Mouse (Mus musculus): ENCODE data around the gene Creb5. TPM values are rescaled to one million over a fixed set of nuclear protein-coding genes. Genes with fewer than 3 reads are reported as not detected.

Creb5 gene
- total RNA-seq, 2 experiments from 2014 or later: 2.1 to 3.2 TPM

DNA sequence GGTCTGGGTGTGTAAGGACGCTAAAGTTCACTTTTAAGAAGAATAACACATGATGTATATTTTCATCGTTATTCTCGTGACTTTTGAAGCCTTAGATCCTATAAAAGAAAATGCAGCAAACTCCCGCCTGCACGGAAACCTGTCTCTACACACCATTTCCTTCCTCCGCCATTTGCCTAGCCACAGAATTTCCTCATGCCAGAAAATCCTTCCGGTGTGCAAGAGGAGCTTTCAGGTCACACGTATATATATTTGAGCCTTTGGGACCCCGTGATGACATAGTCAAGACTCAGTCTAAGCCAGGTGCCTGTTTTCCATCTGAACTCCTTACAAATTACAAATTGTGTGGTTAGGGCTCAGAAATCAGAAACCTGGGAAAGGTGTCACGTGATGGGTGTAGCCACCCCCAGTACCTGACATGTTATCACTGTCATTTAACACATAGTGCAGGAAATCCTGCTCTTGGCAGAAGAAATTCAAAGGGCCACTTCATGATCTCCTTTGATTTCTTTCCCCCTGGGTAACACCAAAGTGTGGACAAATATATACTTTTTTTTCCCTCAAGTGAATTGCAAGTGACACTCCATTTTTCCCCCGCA, 158.9 kb downstream of the Creb5 start:
- DNase-seq: no peak

DNA sequence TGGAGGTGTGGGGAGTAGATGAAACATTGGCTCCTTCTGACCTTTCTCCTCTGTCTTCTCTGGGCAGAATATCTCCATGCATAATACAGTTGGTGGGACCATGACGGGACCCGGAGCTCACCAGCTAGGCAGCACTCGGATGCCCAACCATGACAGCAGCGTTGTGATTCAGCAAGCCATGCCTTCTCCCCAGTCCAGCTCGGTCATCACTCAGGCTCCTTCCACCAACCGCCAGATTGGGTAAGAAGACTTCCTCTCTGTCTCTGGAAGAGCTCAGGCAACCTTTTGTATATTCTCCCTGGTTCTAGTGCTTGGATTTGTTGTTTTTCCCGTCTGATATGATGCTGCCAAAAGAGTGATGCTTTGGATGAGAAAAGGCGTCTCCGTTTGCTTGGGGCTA, 160.4 kb downstream of the Creb5 start:
- no peak for DNase-seq

DNA sequence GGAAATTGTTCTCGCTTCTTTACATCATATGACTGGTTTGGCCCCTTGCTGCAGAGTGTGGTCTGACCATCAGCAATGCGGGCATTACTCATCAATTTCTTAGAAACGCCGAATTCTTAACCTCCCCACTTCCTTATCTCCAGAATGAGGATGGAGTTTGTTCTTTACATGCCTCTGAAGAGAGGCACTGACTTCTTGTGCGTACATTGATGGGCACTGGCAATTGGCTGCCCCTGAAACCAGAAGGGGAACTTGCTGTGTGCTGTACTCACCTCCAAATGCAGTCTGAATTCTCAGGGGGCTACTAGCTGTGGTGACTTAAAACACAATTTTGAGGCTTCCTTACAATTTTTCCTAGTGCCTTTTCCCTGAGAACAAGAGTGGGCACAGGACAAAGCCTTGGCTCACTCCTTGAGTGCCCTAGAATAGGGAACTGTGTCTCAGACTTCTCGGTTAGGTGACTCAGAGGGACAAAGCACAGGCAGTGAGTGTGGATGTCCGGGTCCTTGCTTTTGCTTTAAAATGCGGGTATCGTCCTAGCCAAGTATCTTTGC, 161.3 kb downstream of the Creb5 start:
- DNase-seq: no peak

DNA sequence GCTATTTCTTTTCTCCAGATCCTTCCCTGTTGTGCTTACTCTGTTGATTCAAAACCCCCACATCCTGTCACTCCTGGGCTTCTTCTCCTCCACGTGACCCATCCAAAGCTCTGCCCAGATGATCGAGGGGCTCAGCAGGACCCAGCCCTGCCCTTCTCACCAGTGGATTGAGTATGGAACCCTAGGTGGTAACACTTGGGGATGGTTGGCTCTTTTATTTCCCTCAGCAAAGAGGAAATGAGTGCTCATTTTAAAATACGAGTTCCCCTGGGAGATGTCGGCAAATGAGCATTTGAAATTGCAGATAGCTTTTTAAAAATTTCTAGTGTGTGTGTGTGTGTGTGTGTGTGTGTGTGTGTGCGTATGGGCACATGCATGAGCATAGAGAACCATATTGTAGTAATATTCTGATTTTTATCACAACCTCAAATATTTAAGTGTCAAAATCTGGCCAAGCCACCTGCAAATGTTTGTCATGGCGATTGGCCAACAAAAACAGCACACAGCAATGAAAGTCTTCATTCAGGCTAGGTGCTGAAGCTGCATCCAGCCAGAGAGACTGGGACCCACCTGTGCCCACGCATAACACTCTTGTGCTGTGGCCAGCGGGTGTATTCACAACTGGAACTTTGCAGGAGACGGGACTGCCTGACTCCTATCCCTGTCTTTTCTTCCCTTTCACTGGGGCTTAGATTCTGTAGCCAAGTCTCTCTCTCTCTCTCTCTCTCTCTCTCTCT, 162.5 kb downstream of the Creb5 start:
- DNase-seq: no peak

DNA sequence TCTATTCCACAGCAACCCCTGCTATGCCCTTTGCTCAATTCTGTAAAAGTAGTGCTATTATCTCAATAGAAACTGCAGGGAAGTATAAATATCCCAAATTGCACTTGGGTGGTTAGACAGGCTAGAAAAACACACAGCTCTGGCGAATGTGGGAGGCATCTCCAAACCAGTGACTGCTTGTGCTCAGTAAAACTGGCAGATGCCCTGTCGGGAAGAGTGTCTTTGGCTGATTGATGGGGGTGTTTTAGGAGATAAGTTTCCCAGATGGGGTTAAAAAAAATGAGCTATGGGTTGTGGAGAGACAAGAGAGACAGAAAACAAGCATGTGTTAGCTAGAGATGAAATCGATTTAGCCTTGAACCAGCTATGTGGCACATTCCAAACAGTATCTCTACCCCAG, 163.4 kb downstream of the Creb5 start:
- DNase-seq: no peak

DNA sequence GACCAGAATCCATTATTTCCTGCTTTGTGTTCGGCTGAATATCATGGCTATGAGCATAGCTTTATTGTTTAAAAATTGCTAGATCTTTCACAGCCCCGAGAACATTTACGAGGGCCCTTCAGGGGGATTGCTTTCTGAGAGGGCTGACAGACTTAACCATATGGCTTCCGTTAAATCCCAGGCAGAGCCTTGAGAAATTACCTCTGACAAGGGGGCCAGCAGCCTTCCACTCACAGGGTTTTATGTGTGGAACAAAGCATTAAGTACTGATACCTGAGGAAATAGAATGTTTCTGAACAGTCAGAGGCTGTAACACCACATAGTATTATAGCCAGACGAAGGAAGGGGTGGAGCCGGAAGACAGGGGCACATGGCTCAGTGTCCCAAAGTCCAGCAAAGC, 165.2 kb downstream of the Creb5 start:
- DNase-seq: no peak

DNA sequence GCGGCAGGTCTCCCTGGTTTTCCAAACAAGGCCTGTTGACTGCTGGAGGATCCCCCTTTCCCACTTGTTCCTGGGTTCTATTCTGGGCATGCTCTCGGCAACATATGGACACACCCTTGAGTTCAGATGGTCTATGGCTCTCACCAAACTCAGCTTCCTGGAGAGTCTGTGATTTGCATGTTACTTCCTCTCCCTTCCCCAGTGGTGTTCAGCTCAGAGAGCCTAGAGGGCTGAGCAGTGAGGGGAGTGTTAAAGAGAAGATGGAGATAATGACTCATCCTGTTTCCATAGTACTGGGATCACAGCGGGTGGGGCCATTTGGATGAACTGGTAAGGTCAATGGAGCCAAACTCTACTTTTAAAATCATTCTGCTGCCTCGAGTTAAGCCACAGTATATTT, 168.4 kb downstream of the Creb5 start:
- DNase-seq: no peak

DNA sequence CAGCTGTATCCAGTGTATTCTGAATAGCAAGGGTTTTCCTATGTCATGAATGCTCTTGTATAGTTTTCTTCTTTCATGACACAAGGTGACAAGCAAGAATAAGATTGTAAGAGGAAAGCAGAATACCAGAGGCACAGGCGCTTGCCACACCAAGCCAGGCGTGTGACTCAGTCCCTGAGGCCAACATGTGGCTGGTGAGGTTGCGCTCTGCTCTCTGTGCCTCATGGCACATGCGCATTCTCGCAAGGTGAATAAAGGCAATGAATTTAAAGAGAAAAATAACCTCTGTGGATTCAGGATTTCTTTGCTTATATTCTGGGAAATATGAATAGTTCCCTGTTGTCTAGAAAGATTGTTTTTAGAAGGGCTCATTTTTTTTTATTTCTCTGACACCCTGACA, 169.0 kb downstream of the Creb5 start:
- DNase-seq: no peak

DNA sequence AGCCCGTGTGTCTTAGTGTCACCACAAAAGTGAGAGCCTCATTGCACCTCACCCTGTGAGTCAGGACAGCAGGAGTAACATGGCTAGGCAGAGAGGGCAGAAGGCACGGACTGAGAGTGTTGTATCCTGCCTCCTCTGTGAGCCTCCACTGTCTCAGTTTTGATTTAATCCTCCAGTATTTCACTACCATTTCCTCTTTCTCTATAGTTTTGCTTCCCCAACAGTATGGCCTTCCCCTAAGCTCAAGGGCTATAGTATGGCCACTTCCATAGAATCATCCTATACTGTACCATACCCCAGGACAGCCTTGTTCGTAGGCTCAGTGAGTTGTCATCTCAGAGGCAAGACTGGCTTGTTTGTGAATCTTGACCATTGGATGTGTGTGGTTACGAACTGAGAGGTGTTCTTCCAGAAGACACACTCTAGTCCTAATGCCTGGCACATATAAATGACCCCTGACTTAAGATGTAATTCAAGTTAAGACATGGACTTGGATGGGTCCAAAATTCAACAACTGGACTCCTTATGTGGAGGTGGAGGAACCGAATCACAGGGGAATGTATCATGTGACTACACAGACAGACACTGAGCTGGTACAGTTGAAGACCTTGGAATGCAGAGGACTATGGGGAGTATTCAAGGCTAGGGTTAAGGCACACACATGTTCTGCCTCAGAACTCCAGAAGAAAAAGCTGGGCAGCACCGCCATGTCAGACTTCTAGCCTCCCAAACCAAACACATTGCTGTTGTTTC, 173.1 kb downstream of the Creb5 start:
- DNase-seq: no peak

DNA sequence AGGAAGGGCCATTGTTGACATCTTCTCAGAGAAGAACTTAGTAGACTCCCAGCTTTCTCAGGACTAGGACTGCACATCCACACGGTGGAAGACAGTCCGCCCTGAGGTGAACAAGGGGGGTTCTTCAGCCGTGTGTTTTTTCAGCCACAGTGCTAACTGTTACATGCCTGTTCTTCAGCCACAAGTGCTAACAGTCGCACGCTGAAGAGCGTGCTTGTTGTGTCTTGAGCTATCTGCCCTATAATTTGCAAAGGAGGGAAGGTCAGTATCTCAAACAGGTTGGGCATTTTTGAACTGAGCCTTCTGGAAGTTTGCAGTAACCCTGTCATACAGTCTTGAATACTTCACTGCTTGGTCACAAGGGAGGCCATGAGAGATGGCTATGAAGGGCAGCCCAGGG, 174.0 kb downstream of the Creb5 start:
- no peak for DNase-seq

DNA sequence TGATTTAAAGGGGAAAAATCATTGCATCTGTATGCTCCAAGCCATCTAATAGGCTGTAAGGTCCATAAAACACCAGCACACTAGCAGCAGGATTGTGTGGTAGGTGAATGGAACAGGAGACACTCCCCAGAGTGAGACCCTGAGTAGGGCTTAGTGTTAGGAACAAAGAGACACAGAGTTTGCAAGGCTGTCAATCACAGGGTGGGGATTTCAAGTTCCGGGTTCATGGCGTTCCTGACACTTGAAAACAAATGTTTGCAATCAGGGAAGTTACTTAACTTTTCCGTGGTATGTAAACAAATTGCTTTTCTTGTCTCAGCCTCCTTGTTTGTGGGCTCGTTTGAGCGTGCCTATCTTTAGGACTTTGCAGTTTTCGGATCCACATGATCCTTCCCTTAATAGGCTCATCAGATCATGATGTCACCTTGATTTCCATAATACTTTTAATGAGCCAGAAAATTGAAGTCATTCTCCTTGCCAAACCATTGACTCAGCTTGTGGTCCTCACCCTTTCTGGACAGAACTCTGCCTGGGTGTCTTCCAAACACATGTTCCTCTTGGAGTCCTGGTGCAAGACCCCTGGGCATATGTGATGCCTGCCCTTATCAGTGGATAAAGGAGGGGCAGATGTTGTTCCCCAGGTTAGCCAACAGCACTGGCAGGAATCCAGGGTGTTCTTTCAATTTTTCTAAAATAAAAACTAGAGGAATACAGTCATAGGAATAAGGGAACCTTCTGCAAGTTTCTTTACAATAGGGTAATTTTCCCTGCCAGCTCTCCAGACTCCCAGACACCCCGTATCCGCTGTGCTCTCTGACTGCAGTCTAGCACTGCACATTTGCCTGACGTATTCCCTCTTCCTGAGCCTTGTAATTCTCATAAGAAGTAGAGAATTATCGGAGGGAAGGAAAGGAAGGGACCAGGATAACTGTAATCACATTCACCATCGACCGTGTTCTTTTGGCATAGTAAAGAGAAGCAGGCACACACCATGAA, 175.0 kb downstream of the Creb5 start:
- no peak for DNase-seq

DNA sequence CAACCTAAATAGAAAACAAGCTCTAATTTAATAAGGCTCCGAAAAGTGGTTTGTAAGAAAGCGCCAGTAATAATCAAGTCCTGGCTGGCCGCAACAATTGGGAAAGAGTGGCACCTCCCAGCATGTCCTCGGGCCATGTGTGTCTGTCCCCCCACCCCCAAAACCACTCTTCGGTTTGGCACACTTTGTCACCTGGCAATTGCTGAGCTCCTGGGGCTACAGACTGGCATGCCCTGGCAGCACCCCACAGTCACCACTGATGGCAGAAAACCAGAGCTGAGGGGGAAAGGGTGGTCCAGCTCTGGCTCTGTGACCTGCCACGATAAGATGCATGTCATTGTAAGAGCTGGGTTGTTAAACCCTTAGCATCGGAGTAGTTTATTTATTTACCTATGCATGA, 175.7 kb downstream of the Creb5 start:
- no peak for DNase-seq

DNA sequence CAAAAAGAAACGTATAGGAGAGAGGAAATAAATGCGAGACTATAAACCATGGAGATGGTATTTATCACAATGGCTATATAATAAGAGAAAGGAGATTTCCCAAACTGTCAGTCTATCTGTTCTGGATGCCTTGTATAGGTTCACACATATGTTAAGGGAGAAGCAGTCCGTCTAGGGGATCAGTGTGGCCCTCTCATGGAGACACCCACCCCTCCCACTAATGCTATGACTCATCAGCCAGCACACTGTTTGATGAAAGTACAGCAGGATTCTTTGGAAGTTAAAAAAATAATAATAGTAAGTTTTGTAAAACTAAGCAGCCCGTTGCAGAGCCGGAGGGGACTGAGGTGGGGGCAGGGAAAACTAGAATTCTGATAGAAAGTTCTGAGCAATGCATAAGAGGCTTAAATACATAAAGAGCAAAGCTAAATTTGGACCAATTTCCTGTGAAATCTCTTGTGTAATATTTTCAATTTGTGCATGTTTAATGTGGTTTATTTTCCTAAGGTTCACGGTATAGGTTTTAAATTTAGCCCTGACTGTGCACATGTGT, 176.3 kb downstream of the Creb5 start:
- no peak for DNase-seq

DNA sequence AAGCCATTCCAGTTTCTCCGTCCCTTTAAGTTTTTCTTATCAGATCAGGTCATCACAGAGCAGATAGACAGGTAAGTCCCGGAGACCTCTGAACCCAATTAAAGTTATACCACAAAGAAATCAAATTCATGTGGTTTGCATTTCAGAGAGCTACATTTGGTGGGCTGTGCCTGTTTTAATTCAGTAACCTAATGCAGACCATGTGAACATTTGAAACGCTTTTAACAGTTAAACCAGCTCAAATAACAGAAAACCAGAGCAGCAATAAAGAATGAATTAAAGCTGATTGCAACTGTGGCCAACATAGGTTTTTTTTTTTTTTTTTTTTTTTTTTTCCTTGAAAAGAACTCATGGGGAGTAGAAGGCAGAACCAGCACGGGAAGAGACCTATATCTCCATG, 182.1 kb downstream of the Creb5 start:
- no peak for DNase-seq

DNA sequence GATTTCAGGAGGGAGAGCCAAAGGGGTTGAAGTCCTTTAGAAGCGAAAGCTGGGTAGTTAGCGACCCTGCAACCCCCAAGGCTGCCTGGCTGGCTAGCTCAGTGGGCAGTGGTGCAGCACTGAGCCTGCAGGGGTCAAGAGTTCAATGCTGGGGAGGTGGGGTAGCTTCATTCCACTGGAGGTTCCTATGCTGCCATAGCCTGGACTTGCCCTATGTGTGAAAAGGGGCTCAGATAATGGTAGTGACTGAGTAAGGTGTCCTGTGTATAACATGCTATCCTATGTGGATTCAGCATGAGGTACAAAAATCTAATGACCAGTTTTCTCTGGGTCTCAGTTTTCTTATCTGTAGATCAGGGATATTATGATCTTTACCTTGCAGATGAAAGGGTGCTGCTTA, 182.6 kb downstream of the Creb5 start:
- no peak for DNase-seq

DNA sequence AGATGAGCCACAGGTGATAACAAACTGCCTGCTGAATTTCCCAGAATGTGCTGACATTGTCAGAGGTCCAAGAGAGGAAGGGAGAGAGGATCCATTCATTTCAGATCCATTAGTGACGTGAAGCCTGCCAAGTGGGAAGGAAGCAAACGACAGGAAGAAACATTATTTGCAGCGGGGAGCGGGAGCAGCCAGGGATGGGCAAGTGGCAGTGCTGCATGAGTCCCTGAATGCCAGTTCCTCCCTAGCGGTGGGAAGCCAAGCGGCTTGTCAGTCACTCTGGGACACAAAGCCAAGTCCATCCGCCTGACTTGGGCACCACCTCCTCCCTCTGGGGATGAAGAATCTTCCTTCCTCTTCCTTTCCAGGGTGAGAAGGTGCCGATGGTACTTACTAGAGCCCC, 183.5 kb downstream of the Creb5 start:
- no peak for DNase-seq

DNA sequence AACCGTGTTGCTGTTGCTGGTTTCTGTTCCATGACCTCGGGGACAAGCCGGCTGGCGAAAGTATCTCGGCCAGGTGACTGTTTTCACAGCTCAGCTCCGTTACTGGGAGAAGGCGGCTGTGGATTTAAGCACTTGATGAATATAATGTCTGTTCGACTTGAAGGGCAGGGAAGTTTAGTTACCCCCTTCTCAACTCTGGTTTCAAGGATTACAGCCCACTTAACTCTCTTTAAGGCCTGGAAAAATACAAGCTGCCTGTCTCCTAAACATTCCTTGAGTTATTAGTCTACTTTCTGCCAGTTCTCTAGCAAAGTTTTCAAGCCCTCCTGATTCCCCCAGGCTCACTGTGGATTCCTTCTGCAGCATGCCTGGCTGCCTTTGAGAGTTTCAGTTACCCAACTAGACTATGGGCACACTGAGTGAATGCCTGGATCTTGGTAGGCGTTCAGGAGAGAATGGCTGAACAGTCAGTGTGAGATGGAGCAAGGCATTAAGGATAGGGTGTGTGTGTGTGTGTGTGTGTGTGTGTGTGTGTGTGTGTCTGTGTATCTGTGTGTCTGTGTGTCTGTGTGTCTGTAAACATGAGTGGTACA, 184.0 kb downstream of the Creb5 start:
- no peak for DNase-seq

DNA sequence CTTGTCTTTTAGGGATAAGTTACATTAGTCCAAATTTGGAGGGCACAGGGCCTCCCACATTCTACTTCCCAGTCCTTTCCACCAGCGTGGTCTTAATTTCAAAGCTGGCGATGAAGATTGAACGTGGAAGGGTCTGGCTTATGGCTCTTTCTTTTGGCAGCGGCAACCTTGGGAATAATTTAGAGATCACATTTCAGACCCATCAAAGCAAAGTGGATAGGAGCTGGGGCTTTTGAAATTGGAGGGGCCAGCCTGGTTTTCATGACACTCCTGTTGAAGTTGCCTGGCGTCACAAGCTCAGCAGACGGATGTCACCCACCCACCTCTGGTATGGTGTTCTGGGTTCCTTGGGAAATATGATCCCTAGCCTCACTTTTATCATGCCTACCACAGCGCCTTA, 185.7 kb downstream of the Creb5 start:
- no peak for DNase-seq

DNA sequence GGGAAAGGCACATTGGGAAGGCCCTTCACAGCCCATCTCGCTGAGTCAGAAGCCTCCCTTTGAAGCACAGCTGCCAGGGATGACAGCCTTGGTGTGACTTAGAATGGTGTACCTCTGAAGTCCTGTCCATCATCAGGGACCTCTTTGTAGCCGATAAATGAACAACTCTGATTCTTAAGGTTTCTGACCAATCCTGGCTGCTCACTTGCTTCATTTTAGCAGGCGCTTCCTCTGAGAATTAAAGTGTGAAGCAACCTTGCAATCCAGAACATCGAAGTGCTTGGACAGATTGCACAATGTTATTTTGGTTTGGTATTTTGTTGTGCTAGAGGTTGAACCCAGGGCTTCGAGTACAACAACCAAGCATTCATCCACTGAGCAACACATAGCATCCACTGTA, 190.4 kb downstream of the Creb5 start:
- DNase-seq: no peak

DNA sequence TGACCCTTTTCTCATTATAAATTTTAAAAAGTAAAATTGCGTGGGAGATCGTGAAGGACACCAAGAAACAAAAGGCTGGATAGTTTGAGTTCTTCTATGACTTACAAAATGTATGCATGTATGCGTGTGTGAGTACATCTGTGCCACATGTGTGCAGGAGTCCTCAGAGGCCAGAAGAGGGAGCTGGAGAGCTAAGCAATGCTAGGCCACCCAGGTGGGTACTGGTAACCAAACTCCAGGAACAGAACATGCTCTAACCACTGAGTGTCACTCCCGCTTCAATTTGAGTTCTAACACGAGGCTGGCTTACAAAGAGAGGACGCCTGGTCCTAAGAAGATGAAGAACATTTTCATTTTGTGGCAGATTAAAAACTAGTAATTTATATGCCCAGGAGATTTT, 203.8 kb downstream of the Creb5 start:
- DNase-seq: no peak

DNA sequence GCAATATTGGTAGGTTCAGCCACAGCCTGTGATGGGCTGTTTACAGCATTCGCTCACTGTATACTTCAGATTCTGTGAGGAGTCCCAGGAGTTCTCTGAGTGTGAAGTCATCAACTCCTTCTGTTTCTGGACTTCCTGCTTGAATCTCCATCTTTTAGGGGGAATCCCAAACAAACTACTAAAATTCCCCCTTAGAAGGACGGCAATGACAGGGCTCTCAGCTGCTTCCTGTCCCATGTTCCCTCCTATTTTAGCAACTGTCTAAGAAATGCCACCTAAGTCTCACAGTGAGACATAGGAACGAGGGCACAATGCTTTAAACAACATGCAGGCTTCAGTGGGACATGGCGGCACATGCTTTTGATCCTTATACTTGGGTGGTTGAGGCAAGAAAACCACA, 204.3 kb downstream of the Creb5 start:
- no peak for DNase-seq
